Mouse (Mus musculus): Measurements from ENCODE around the gene Plin4.
"Not testable (repeated sequence)": the region's sequence is repeated elsewhere in the genome, so short reads cannot be mapped to it uniquely, and the experiment has no call there.

Plin4 gene

GRCm38 (mm10) chr17:56131136-56131535 lies 21.5 kb upstream of the Plin4 start:
- in situ Hi-C loops (cut with MboI; ENCODE audit: low sequenced_read_pairs) = loop anchor here (10.0 kb wide), 1 partner anchor 124 kb away; the partner anchor contains the start of gene Fem1a

- in situ Hi-C loops (cut with MboI; ENCODE audit: low sequenced_read_pairs) = no loop called here
Measured at GRCm38 (mm10) chr17:56128246-56128645, 18.6 kb upstream of the Plin4 start.

- in situ Hi-C loops (cut with MboI; ENCODE audit: low sequenced_read_pairs) = no loop called here
Measured at GRCm38 (mm10) chr17:56126175-56126574, 16.6 kb upstream of the Plin4 start.

- in situ Hi-C loops (cut with MboI; ENCODE audit: low sequenced_read_pairs) = no loop called here
Measured at GRCm38 (mm10) chr17:56125276-56125630, 15.7 kb upstream of the Plin4 start.

GRCm38 (mm10) chr17:56124377-56125275 lies 15.0 kb upstream of the Plin4 start:
- in situ Hi-C loops (cut with MboI; ENCODE audit: low sequenced_read_pairs) = no loop called here

- in situ Hi-C loops (cut with MboI; ENCODE audit: low sequenced_read_pairs) = no loop called here
Measured at GRCm38 (mm10) chr17:56123681-56124340, 14.2 kb upstream of the Plin4 start.

- in situ Hi-C loops (cut with MboI; ENCODE audit: low sequenced_read_pairs) = no loop called here
Measured at GRCm38 (mm10) chr17:56123161-56123560, 13.6 kb upstream of the Plin4 start.

- in situ Hi-C loops (cut with MboI; ENCODE audit: low sequenced_read_pairs) = no loop called here
Measured at GRCm38 (mm10) chr17:56121826-56122225, 12.2 kb upstream of the Plin4 start, which contains the start of gene Lrg1. Lrg1 (minus strand) TSS chr17:56122001.

- in situ Hi-C loops (cut with MboI; ENCODE audit: low sequenced_read_pairs) = no loop called here
Measured at GRCm38 (mm10) chr17:56119981-56120880, 10.6 kb upstream of the Plin4 start.

GRCm38 (mm10) chr17:56119431-56119830 lies 9.8 kb upstream of the Plin4 start:
- in situ Hi-C loops (cut with MboI; ENCODE audit: low sequenced_read_pairs) = no loop called here

- in situ Hi-C loops (cut with MboI; ENCODE audit: low sequenced_read_pairs) = no loop called here
Measured at GRCm38 (mm10) chr17:56117251-56117710, 7.7 kb upstream of the Plin4 start, which contains the start of gene Plin5. Plin5 (minus strand) TSS chr17:56117596.

- in situ Hi-C loops (cut with MboI; ENCODE audit: low sequenced_read_pairs) = no loop called here
Measured at GRCm38 (mm10) chr17:56116193-56116592, 6.6 kb upstream of the Plin4 start.

GRCm38 (mm10) chr17:56112743-56113142 lies 3.1 kb upstream of the Plin4 start:
- in situ Hi-C loops (cut with MboI; ENCODE audit: low sequenced_read_pairs) = no loop called here

GRCm38 (mm10) chr17:56111864-56112263 lies 2.3 kb upstream of the Plin4 start:
- in situ Hi-C loops (cut with MboI; ENCODE audit: low sequenced_read_pairs) = no loop called here

- in situ Hi-C loops (cut with MboI; ENCODE audit: low sequenced_read_pairs) = no loop called here
Measured at GRCm38 (mm10) chr17:56111021-56111420, 1.4 kb upstream of the Plin4 start.

GRCm38 (mm10) chr17:56110571-56110970 lies 968 bp upstream of the Plin4 start:
- in situ Hi-C loops (cut with MboI; ENCODE audit: low sequenced_read_pairs) = no loop called here

GRCm38 (mm10) chr17:56108334-56109044 lies 1.1 kb downstream of the Plin4 start:
- in situ Hi-C loops (cut with MboI; ENCODE audit: low sequenced_read_pairs) = no loop called here

GRCm38 (mm10) chr17:56107736-56108135 lies 1.9 kb downstream of the Plin4 start:
- in situ Hi-C loops (cut with MboI; ENCODE audit: low sequenced_read_pairs) = no loop called here

- in situ Hi-C loops (cut with MboI; ENCODE audit: low sequenced_read_pairs) = no loop called here
Measured at GRCm38 (mm10) chr17:56106981-56107380, 2.6 kb downstream of the Plin4 start.

GRCm38 (mm10) chr17:56106436-56106835 lies 3.2 kb downstream of the Plin4 start:
- in situ Hi-C loops (cut with MboI; ENCODE audit: low sequenced_read_pairs) = not testable (repeated sequence)

All from CH12F3 (cell line).